Mouse (Mus musculus): ENCODE data around the gene Tedc1.

- no peak for TF ChIP-seq CTCF (IDR thresholded peaks at IDR 0.05; ENCODE audit: low read depth, low read length)
- no peak for TF ChIP-seq POLR2A (IDR thresholded peaks at IDR 0.05; ENCODE audit: extremely low read depth, insufficient read depth, low read length)
Measured at GRCm38 (mm10) chr12:113212326-113212924, 56.2 kb downstream of the Tedc1 start.

Measured in liver, adult 2 months (tissue).